Mouse (Mus musculus) neural tube, embryonic 13.5 days (tissue): Measurements from ENCODE around the gene Cbln3. TPM values are rescaled to one million over a fixed set of nuclear protein-coding genes. Genes with fewer than 3 reads are reported as not detected.

ENCODE experiments used
- ATAC-seq: fragments of 200-750 bp; cut with Nextera tagmentation; 2 replicates; pipeline ENCODE4 v1.8.0; 2017; ENCODE audit warnings: low read depth, mild to moderate bottlenecking, moderate TSS enrichment, moderate library complexity
- H3K27ac ChIP-seq: fragments of 300-500 bp; sonication (generic); replicated peaks from 2 replicates; pipeline ENCODE4 v1.5.1; 2015; ENCODE audit warnings: moderate library complexity, mild to moderate bottlenecking, inconsistent platforms
- H3K27me3 ChIP-seq: fragments of 300-500 bp; sonication (generic); 2 replicates; pipeline ENCODE4 v1.6.1; 2015; ENCODE audit warnings: mild to moderate bottlenecking, inconsistent platforms
- H3K36me3 ChIP-seq: fragments of 300-500 bp; sonication (generic); 2 replicates; pipeline ENCODE4 v1.6.1; 2015; ENCODE audit warnings: mild to moderate bottlenecking, inconsistent platforms
- H3K4me1 ChIP-seq: fragments of 300-500 bp; sonication (generic); replicated peaks from 2 replicates; pipeline ENCODE4 v1.6.1; 2015; ENCODE audit warnings: inconsistent platforms
- H3K4me2 ChIP-seq: fragments of 300-500 bp; sonication (generic); 2 replicates; pipeline ENCODE4 v1.6.1; 2015; ENCODE audit warnings: inconsistent platforms, mild to moderate bottlenecking, moderate library complexity
- H3K4me3 ChIP-seq: fragments of 300-500 bp; sonication (generic); 2 replicates; pipeline ENCODE4 v1.5.1; 2015; ENCODE audit warnings: mild to moderate bottlenecking, inconsistent platforms
- H3K9ac ChIP-seq: fragments of 300-500 bp; sonication (generic); 2 replicates; pipeline ENCODE4 v1.6.1; 2015; ENCODE audit warnings: moderate library complexity, mild to moderate bottlenecking, inconsistent platforms
- H3K9me3 ChIP-seq: fragments of 300-500 bp; sonication (generic); 2 replicates; pipeline ENCODE4 v1.6.1; 2016; ENCODE audit warnings: inconsistent platforms
- WGBS: fragments of 180-500 bp; shearing (Covaris S2); methylation state at CpG from one replicate; pipeline ENCODE4 v1.1.7; 2015; 5-methylcytosine and 5-hydroxymethylcytosine counted together
- polyA plus RNA-seq: library from polyadenylated mRNA; unstranded; fragments of >200 nt; fragmentation: Nextera tagmentation; extraction: Ambion mirVana; gene quantifications from 2 replicates; pipeline ENCODE4 v1.2.1, GENCODE M21; 2015

Gene Cbln3
- polyA plus RNA-seq, 1 experiment from 2014 or later = 0.25 TPM

DNA sequence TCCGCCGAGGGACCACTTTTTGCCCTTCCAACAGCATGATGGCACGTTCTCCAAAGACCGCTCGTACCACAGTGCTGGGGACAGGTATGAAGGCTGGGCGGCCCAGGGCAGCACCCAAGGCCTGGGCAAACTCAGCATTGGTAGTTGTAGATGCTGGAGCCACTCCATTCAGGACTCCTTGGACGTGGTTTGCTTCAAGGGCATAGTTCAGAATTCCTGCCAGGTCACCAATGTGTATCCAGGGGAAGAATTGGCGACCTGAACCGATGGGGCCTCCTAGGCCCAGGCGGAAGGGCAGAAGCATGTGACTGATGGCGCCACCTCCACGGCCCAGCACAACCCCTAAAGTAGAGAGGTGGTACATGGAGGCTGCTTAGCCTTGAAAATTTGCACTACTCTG, 13.5 kb upstream of the Cbln3 start:
- no peak overlapping the region for H3K4me3 ChIP-seq
- H3K4me1 ChIP-seq = peaks cover 20% of the 10 kb centered on the region
- no peak overlapping the region for H3K9ac ChIP-seq
- H3K27ac ChIP-seq = no peak overlapping the region
- H3K36me3 ChIP-seq = peaks cover 49% of the 10 kb centered on the region
- 93% methylated on average over 12 of the region's 12 CpGs for WGBS
- no peak for ATAC-seq
- H3K27me3 ChIP-seq = no peaks in the 10 kb centered on the region
- H3K4me2 ChIP-seq = no peak overlapping the region
- H3K9me3 ChIP-seq = no peaks in the 10 kb centered on the region

GRCm38 (mm10) chr14:55886571-55887382, 2.6 kb upstream of the Cbln3 start:
- Histone ChIP-seq H3K4me3 (no peak overlapping the region), H3K36me3 (peaks cover 47% of the 10 kb centered on the region), H3K9me3 (no peaks in the 10 kb centered on the region), H3K27me3 (no peaks in the 10 kb centered on the region), H3K4me1 (peaks cover 25% of the 10 kb centered on the region), H3K4me2 (peak overlapping the region; percentile 82), H3K9ac (peak overlapping the region; percentile 87; the same call in 1 of the 2 replicates), H3K27ac (no peak overlapping the region)
- no peak for ATAC-seq
- WGBS = 87% methylated on average over 24 of the region's 24 CpGs

GRCm38 (mm10) chr14:55885791-55886271, 1.6 kb upstream of the Cbln3 start:
- H3K4me1 ChIP-seq = peaks cover 25% of the 10 kb centered on the region
- peak overlapping the region; percentile 87 for H3K9ac ChIP-seq
- no peak for ATAC-seq
- peaks cover 38% of the 10 kb centered on the region for H3K36me3 ChIP-seq
- peak overlapping the region; percentile 81 for H3K4me3 ChIP-seq
- peak overlapping the region; percentile 82 for H3K4me2 ChIP-seq
- 10% methylated on average over 16 of the region's 16 CpGs for WGBS
- peak overlapping the region; percentile 82; the same call in 1 of the 2 replicates for H3K27ac ChIP-seq
- H3K9me3 ChIP-seq = no peaks in the 10 kb centered on the region
- H3K27me3 ChIP-seq = no peaks in the 10 kb centered on the region

DNA sequence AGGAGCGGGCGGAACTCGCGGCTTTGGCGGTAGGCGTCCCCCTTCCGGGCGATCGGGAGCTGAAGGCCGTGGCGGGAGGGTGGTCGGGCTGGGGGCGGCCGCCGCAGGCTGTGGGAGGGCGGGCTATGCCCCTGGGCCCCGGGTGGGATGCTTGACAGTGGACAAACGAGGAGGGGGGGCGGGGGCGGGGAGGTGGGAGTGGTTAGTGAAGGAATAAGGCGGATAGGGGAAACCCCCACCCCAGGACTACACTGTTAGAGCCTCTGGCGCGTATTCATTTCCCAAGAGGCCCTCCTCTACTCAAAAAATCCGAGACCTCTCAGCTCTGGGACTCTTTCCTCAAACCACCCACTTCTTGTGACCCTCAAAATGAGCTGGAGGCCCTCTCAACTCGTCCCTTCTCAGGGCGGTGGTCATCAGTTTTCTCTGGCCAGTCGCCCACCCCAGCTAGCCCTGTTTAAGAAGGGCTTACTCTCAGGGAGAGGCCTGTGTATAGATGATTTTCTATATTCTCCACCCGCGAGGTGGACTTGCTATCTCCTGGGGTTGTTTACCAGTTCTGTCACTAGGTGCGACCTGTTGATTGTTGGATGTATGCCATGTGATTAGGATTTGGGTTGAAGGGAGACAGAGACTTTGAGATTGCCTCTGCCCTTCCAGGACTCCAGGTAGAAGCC, 1.1 kb upstream of the Cbln3 start:
- no peaks in the 10 kb centered on the region for H3K27me3 ChIP-seq
- ATAC-seq = peak; percentile 70
- WGBS = under 1% methylated on average over 16 of the region's 30 CpGs
- peaks cover 33% of the 10 kb centered on the region for H3K36me3 ChIP-seq
- peak overlapping the region; percentile 82 for H3K27ac ChIP-seq
- peak overlapping the region; percentile 82 for H3K4me2 ChIP-seq
- peak overlapping the region; percentile 87 for H3K9ac ChIP-seq
- no peaks in the 10 kb centered on the region for H3K9me3 ChIP-seq
- H3K4me1 ChIP-seq = peaks cover 25% of the 10 kb centered on the region
- peak overlapping the region; percentile 81 for H3K4me3 ChIP-seq

DNA sequence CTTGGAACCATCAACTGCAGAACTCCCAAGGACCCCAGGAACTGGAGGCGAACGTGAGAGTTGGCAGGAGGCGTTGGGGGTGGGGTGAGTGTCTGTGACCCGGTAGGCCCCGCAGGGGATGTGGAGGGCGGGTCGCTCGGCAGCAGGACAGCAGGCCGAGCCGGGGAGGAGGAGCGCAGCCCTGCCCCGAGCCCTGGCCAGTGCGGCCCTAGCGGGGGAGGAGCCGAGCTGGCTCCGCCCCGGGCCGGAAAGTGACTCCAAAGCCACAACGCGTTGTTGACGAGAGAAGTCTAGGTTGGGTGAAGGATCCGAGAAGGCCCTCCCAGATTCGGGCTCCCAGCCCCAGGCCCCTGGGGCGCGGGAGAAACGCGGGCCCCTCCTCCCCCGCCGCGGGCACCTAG, 521 bp upstream of the Cbln3 start, which contains the start of gene Khnyn:
Khnyn (plus strand) TSS at position 235 of the 401 bp plus-strand sequence.
- peak within 1 kb of the TSS; percentile 82 for H3K27ac ChIP-seq
- no peaks in the 10 kb centered on the region for H3K27me3 ChIP-seq
- peak within 1 kb of the TSS; percentile 81 for H3K4me3 ChIP-seq
- no peaks in the 10 kb centered on the region for H3K9me3 ChIP-seq
- under 1% methylated on average over 24 of the region's 30 CpGs for WGBS
- H3K4me2 ChIP-seq = peak within 1 kb of the TSS; percentile 82
- ATAC-seq = peak; percentile 93
- peak within 1 kb of the TSS; percentile 87 for H3K9ac ChIP-seq
- H3K4me1 ChIP-seq = peaks cover 25% of the 10 kb centered on the region
- peaks cover 28% of the 10 kb centered on the region for H3K36me3 ChIP-seq

DNA sequence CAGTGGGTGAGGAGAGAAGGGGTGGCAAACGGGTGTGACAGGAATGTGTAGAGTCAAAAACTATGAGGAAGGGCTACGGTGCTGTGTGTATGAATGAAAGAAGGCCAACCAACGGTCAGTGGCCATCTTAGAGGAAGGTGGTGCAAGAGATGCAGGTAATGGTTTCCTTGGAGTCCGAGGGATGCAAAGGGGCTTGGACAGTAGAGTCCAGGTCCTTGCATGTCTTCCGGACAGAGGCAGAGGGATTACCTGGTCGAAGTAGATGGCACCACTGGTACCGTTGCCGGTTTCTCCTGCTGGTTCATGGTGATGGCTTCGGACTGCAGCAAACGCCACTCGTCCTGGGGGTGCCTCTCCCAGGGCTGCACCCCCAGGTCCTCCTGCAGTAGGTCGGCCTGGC, 529 bp downstream of the Cbln3 start:
- no peak overlapping the region for H3K4me2 ChIP-seq

GRCm38 (mm10) chr14:55883149-55883661, 987 bp downstream of the Cbln3 start:
- no peak overlapping the region for H3K9ac ChIP-seq
- H3K36me3 ChIP-seq = peaks cover 12% of the 10 kb centered on the region
- H3K27me3 ChIP-seq = no peaks in the 10 kb centered on the region
- no peaks in the 10 kb centered on the region for H3K9me3 ChIP-seq
- H3K4me1 ChIP-seq = peaks cover 25% of the 10 kb centered on the region
- H3K27ac ChIP-seq = no peak overlapping the region
- 96% methylated on average over 13 of the region's 13 CpGs for WGBS
- H3K4me3 ChIP-seq = no peak overlapping the region
- no peak for ATAC-seq
- H3K4me2 ChIP-seq = no peak overlapping the region

More for the DNA sequence above, 529 bp downstream of the Cbln3 start:
- Histone ChIP-seq H3K9ac (0 out of 2 replicates have a peak overlapping the region, but pooled peaks have one; percentile 87), H3K4me3 (no peak overlapping the region), H3K36me3 (peaks cover 17% of the 10 kb centered on the region), H3K27me3 (no peaks in the 10 kb centered on the region), H3K9me3 (no peaks in the 10 kb centered on the region), H3K4me1 (peaks cover 25% of the 10 kb centered on the region), H3K27ac (peak overlapping the region; percentile 82)
- ATAC-seq = no peak
- WGBS = 89% methylated on average over 12 of the region's 12 CpGs

DNA sequence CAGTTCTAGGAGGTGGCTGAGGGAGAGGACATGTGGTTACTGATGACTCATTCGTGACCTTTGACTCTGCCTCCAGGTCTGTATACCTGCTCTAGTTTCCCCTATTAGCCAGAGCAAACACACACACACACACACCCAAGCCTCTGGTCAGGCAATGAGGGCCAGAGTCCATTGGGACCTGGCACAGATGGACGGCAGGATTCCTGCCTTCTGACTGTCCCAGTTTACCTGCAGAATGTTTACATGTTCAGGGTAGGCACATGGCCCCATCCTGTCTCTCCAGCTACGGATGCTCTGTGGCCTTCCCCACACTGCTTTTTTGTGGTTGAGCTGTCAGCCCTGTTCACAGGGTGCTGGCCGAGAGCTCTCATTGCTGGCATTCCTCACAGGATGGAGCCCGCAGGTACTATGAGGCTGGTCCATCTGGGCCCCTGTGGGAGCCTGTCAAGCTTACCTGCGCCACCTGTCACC, 2.0 kb downstream of the Cbln3 start:
- peaks cover 30% of the 10 kb centered on the region for H3K4me1 ChIP-seq
- no peaks in the 10 kb centered on the region for H3K27me3 ChIP-seq
- WGBS = 82% methylated on average over 6 of the region's 6 CpGs
- no peak for ATAC-seq
- H3K4me2 ChIP-seq = no peak overlapping the region
- H3K9me3 ChIP-seq = no peaks in the 10 kb centered on the region
- H3K4me3 ChIP-seq = no peak overlapping the region
- H3K36me3 ChIP-seq = peaks cover 2% of the 10 kb centered on the region
- no peak overlapping the region for H3K9ac ChIP-seq
- no peak overlapping the region for H3K27ac ChIP-seq

- Histone ChIP-seq H3K4me3 (no peak overlapping the region), H3K4me2 (no peak overlapping the region), H3K9ac (no peak overlapping the region), H3K27ac (no peak overlapping the region), H3K9me3 (no peaks in the 10 kb centered on the region), H3K36me3 (no peaks in the 10 kb centered on the region), H3K27me3 (no peaks in the 10 kb centered on the region), H3K4me1 (peaks cover 22% of the 10 kb centered on the region)
- 88% methylated on average over 8 of the region's 8 CpGs for WGBS
- no peak for ATAC-seq
Measured at GRCm38 (mm10) chr14:55880982-55881381, 3.2 kb downstream of the Cbln3 start.

DNA sequence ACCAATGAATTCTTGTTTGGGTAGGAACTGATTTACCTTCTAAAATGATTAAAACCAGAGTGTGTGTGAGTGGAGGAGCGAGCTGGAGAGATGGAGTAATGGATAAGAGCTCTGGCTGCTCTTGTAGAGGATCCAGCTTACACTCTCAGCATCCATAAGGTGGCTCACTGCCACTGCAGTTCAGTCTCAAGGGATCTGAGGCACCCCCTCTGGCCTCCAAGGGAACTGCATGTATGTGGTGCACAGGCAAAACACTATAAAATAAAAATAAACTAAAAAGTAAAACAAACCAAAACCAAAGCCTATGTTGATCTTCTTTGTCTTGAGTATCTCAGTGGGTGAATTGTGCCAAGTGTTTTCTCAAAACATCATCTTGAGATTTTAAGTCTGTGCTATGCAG, 4.6 kb downstream of the Cbln3 start:
- 37% methylated on average over 1 of the region's 1 CpGs for WGBS
- Histone ChIP-seq H3K27ac (no peak overlapping the region), H3K27me3 (no peaks in the 10 kb centered on the region), H3K9ac (no peak overlapping the region), H3K4me1 (peaks cover 14% of the 10 kb centered on the region), H3K4me2 (no peak overlapping the region), H3K9me3 (no peaks in the 10 kb centered on the region), H3K4me3 (no peak overlapping the region), H3K36me3 (no peaks in the 10 kb centered on the region)
- ATAC-seq = no peak

- Histone ChIP-seq H3K9ac (no peak overlapping the region), H3K27me3 (no peaks in the 10 kb centered on the region), H3K4me3 (no peak overlapping the region), H3K4me2 (no peak overlapping the region), H3K9me3 (no peaks in the 10 kb centered on the region), H3K36me3 (no peaks in the 10 kb centered on the region), H3K4me1 (peaks cover 13% of the 10 kb centered on the region), H3K27ac (no peak overlapping the region)
- WGBS = 26% methylated on average over 7 of the region's 7 CpGs
- ATAC-seq = no peak
Measured at GRCm38 (mm10) chr14:55878316-55878940, 5.8 kb downstream of the Cbln3 start.
